Mouse (Mus musculus): ENCODE data around the gene Def6.
A peak's percentile ranks its signal among the peaks of the same experiment; 100 is the strongest.

- TF ChIP-seq CTCF (IDR thresholded peaks at IDR 0.05; ENCODE audit: extremely low read depth, insufficient read length, insufficient replicate concordance, low read depth, low read length) (no peak), POLR2A (IDR thresholded peaks at IDR 0.05; ENCODE audit: low read depth, low read length) (peak; percentile 43; the same call in 1 of the 2 replicates)
Measured at GRCm38 (mm10) chr17:28223561-28224391, 16.2 kb downstream of the Def6 start.
